Mouse (Mus musculus) CH12.LX (cell line): ENCODE results near the gene Hmgn3. TPM values are rescaled to one million over a fixed set of nuclear protein-coding genes. Genes with fewer than 3 reads are reported as not detected.

ENCODE experiments used
- DNase-seq: peaks from one replicate; pipeline ENCODE4 v3.0.0-alpha.2; 2013; ENCODE audit errors: extremely low read depth
- H3K27ac ChIP-seq: 2 replicates; pipeline ENCODE4 v1.5.1; 2012; ENCODE audit warnings: low read depth, mild to moderate bottlenecking, control low read depth, moderate library complexity; ENCODE audit not compliant: insufficient read depth
- H3K27me3 ChIP-seq: replicated peaks from 2 replicates; pipeline ENCODE3; 2012; ENCODE audit warnings: inconsistent platforms
- H3K36me3 ChIP-seq, 2 experiments: replicated peaks in 1 of 2; 2 replicates each; pipeline versions ENCODE3 to v1.6.1; 2012; ENCODE audit warnings: inconsistent platforms in 1 of 2, low read length in 1 of 2, mild to moderate bottlenecking in 1 of 2, mixed read lengths in 1 of 2, moderate library complexity in 1 of 2; ENCODE audit not compliant: control insufficient read depth in 1 of 2, insufficient read depth in 1 of 2
- H3K4me1 ChIP-seq, 2 experiments: 2 replicates each; pipeline ENCODE4 v1.6.1; 2012; ENCODE audit warnings: inconsistent platforms in 1 of 2, moderate library complexity in 1 of 2; ENCODE audit not compliant: insufficient read depth in 2 of 2, control insufficient read depth in 1 of 2
- H3K4me2 ChIP-seq: 2 replicates; pipeline ENCODE4 v1.6.1; 2012; ENCODE audit warnings: low read depth, mild to moderate bottlenecking, control low read depth; ENCODE audit not compliant: poor library complexity, insufficient read depth, severe bottlenecking
- H3K4me3 ChIP-seq, 3 experiments: fragments of 150-350 bp in 1 of 3; sonication (generic) in 1 of 3; replicated peaks in 1 of 3; 2 replicates each; pipeline versions ENCODE3 to v1.5.1; 2011 to 2012; ENCODE audit warnings: low read depth in 2 of 3, low read length in 2 of 3, mild to moderate bottlenecking in 2 of 3, moderate library complexity in 2 of 3, control low read depth in 1 of 3, improper control_type of control experiment in 1 of 3, inconsistent platforms in 1 of 3, mixed read lengths in 1 of 3; ENCODE audit not compliant: poor library complexity in 1 of 3
- H3K79me2 ChIP-seq: replicated peaks from 2 replicates; pipeline ENCODE4 v1.6.1; 2012; ENCODE audit warnings: mild to moderate bottlenecking, moderate library complexity; ENCODE audit not compliant: control insufficient read depth, poor library complexity, insufficient read depth, severe bottlenecking; ENCODE audit errors: extremely low read depth
- H3K9ac ChIP-seq: 2 replicates; pipeline ENCODE4 v1.6.1; 2012; ENCODE audit warnings: low read depth, mild to moderate bottlenecking, control low read depth, moderate library complexity; ENCODE audit not compliant: insufficient read depth
- H3K9me3 ChIP-seq: replicated peaks from 2 replicates; pipeline ENCODE3; 2012; ENCODE audit warnings: low read length, inconsistent platforms, mixed read lengths
- BHLHE40 ChIP-seq: IDR thresholded peaks from 2 replicates; pipeline ENCODE4 v1.6.1; 2011; ENCODE audit warnings: mild to moderate bottlenecking, low read depth, low read length, improper control_type of control experiment
- EP300 ChIP-seq: IDR thresholded peaks from 2 replicates; pipeline ENCODE4 v1.6.1; 2011; ENCODE audit warnings: low read length, improper control_type of control experiment
- KAT2A ChIP-seq: IDR thresholded peaks from 2 replicates; pipeline ENCODE4 v1.6.1; 2012; ENCODE audit warnings: low read length, improper control_type of control experiment, inconsistent platforms; ENCODE audit not compliant: insufficient replicate concordance
- MAX ChIP-seq: IDR thresholded peaks from 2 replicates; pipeline ENCODE4 v1.6.1; 2011; ENCODE audit warnings: low read length, improper control_type of control experiment
- MAZ ChIP-seq: IDR thresholded peaks from 2 replicates; pipeline ENCODE4 v1.6.1; 2012; ENCODE audit warnings: low read depth, mild to moderate bottlenecking, inconsistent platforms, low read length, improper control_type of control experiment, moderate library complexity
- MEF2A ChIP-seq: IDR thresholded peaks from 2 replicates; pipeline ENCODE4 v1.6.1; 2014; ENCODE audit warnings: low read depth, mild to moderate bottlenecking, inconsistent platforms, low read length, improper control_type of control experiment, borderline replicate concordance
- MXI1 ChIP-seq: IDR thresholded peaks from 2 replicates; pipeline ENCODE4 v1.6.1; 2011; ENCODE audit warnings: mild to moderate bottlenecking, low read depth, low read length, improper control_type of control experiment
- PAX5 ChIP-seq: IDR thresholded peaks from 2 replicates; pipeline ENCODE4 v1.6.1; 2012; ENCODE audit warnings: low read length, inconsistent platforms, mixed read lengths
- RCOR1 ChIP-seq: conservative IDR thresholded peaks from 2 replicates; pipeline ENCODE4 v1.6.1; 2012; ENCODE audit warnings: low read depth, mild to moderate bottlenecking, inconsistent platforms, low read length, improper control_type of control experiment
- SMC3 ChIP-seq: IDR thresholded peaks from 2 replicates; pipeline ENCODE4 v1.6.1; 2011; ENCODE audit warnings: low read depth, low read length, improper control_type of control experiment
- TBP ChIP-seq: conservative IDR thresholded peaks from 2 replicates; pipeline ENCODE4 v1.6.1; 2011; ENCODE audit warnings: low read depth, low read length, improper control_type of control experiment
- TCF12 ChIP-seq: IDR thresholded peaks from 2 replicates; pipeline ENCODE4 v1.6.1; 2014; ENCODE audit warnings: low read depth, mild to moderate bottlenecking, inconsistent platforms, low read length, improper control_type of control experiment
- USF1 ChIP-seq: IDR thresholded peaks from 2 replicates; pipeline ENCODE4 v1.6.1; 2014; ENCODE audit warnings: low read depth, mild to moderate bottlenecking, inconsistent platforms, low read length, improper control_type of control experiment
- ZC3H11A ChIP-seq: IDR thresholded peaks from 2 replicates; pipeline ENCODE4 v1.6.1; 2012; ENCODE audit warnings: low read depth, mild to moderate bottlenecking, inconsistent platforms, low read length, improper control_type of control experiment
- ZKSCAN1 ChIP-seq: IDR thresholded peaks from 2 replicates; pipeline ENCODE4 v1.6.1; 2012; ENCODE audit warnings: low read depth, inconsistent platforms, low read length, improper control_type of control experiment, borderline replicate concordance
- dilution Hi-C: fragments of 300-500 bp; cut with MboI; formaldehyde crosslinking; loops from 2 replicates; pipeline ENCODE4 v1.14.3; 2020; ENCODE audit warnings: low sequenced_read_pairs; ENCODE audit not compliant: extremely low pct_unique_long_range_greater_than_20kb, extremely low pct_ligation_motif_present
- in situ Hi-C: fragments of 300-500 bp; cut with MboI; formaldehyde crosslinking; loops from 3 replicates; pipeline ENCODE4 v1.14.3; 2019; ENCODE audit warnings: low sequenced_read_pairs, low pct_ligation_motif_present, low pct_unique_long_range_greater_than_20kb, mixed read lengths
- polyA plus RNA-seq: library from polyadenylated mRNA; unstranded; fragments of >175 nt; gene quantifications from 2 replicates; pipeline ENCODE4 v1.2.1, GENCODE M21; 2012; ENCODE audit warnings: low read depth; ENCODE audit not compliant: insufficient read length
- total RNA-seq, 2 experiments: library from RNA; depleted of rRNA; stranded (reverse); fragments of 300-350 nt in 1 of 2; fragments of >200 nt in 1 of 2; gene quantifications; 2 replicates each; pipeline ENCODE4 v1.2.3; 2012 to 2014

Hmgn3 gene
- total and polyA plus RNA-seq, 3 experiments = 50.8 to 167 (median 121) TPM

DNA sequence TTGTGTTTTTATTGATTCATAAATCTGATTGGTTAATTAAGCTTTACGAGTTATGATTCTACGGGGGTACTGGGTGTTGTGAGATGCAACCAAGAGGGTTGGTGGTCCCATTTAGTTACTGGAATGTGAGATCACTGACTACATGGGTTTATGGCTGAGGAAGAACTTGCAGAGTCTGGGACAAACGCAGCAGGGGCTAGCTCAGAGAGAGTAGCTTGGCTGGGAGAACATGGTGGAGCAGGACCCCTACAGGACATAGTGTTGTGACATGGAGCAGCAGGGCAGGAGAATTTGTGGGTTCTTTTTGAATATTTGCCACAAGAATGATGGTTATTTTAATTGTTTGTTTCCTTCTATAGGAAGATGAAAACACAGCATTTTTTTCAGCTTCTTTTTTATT lies 45.7 kb downstream of the Hmgn3 start:
- in situ Hi-C loops = no loop called here
- Histone ChIP-seq H3K4me2 (no peak overlapping the region), H3K27ac (no peak overlapping the region), H3K9me3 (no peaks in the 10 kb centered on the region), H3K4me1 (peaks cover 7 to 22% of the 10 kb centered on the region in 2 experiments; a peak in 3 of 4 replicates), H3K9ac (no peak overlapping the region), H3K79me2 (no peaks in the 10 kb centered on the region), H3K4me3 (no peak overlapping the region), H3K27me3 (no peaks in the 10 kb centered on the region), H3K36me3 (peaks cover 0 to 4% of the 10 kb centered on the region in 2 experiments)
- DNase-seq = no peak
- TF ChIP-seq TBP (no peak), SMC3 (no peak), PAX5 (no peak), MAZ (no peak), USF1 (no peak), MAX (no peak), TCF12 (no peak), MEF2A (no peak)
- dilution Hi-C loops = no loop called here

DNA sequence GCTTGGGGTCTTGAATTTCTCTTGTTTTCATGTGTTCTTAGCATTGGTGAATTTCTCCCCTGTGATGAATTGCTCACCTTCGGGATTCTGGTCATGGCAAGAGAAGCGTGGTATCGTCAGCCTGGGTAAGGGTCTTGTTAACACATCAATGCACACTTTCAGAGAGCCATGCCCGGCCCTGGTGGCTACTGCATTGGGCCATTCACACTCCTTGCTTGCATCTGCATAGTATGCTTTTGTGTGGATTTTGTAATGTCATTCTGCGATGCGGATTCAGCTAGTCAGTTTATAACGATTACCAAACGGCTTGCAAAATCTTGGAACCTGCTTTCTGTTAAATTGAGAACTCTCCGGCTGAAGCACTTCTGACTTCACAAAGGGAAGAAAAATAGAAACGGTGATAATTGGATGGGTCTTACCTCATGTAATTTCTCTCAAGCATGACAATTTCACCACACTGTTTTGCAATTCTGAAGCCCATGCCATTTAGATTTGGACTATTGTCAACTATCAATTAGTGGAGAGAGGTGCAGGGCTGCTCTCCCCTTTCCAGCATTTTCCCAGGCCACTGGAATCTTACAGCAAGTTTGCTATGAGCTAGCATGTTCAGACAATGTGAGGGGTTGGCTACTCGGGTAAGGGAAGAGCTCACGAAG lies 47.7 kb downstream of the Hmgn3 start:
- H3K4me2 ChIP-seq = no peak overlapping the region
- TF ChIP-seq MXI1 (no peak), BHLHE40 (no peak), KAT2A (no peak), ZKSCAN1 (no peak), MAZ (no peak), MEF2A (no peak), EP300 (no peak), RCOR1 (no peak), SMC3 (no peak), ZC3H11A (no peak), USF1 (no peak)
- in situ Hi-C loops (no loop called here), dilution Hi-C loops (no loop called here)
- no peaks in the 10 kb centered on the region for H3K9me3 ChIP-seq
- no peaks in the 10 kb centered on the region for H3K36me3 ChIP-seq
- H3K4me3 ChIP-seq = no peak overlapping the region
- no peak for DNase-seq
- H3K4me1 ChIP-seq = peaks cover 11 to 26% of the 10 kb centered on the region in 2 experiments; a peak in 3 of 4 replicates
- no peak overlapping the region for H3K9ac ChIP-seq
- H3K79me2 ChIP-seq = no peaks in the 10 kb centered on the region
- no peaks in the 10 kb centered on the region for H3K27me3 ChIP-seq
- H3K27ac ChIP-seq = no peak overlapping the region
